Mouse (Mus musculus): ENCODE results near the gene Tnfrsf4.

Tnfrsf4 gene

DNA sequence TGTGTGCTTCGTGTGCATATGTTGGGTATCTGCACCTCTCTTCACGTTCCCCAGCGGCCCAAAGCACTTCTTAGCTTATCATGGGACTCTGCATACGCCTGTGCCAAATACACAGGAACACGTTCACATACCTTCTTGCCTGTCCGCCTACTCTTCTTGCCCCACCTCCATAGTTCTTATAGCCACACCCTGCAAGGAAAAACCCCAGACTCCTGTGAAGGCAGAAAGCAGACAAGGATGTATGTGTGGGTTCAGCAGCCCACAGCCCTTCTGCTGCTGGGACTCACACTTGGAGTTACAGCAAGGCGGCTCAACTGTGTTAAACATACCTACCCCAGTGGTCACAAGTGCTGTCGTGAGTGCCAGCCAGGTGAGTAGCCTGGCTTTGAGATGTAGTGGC, at the start of gene Tnfrsf4:
Gene Tnfrsf4 (plus strand): TSS at position 207 of the 400 bp plus-strand sequence.
- no peak for DNase-seq (ENCODE audit: low spot score)

DNA sequence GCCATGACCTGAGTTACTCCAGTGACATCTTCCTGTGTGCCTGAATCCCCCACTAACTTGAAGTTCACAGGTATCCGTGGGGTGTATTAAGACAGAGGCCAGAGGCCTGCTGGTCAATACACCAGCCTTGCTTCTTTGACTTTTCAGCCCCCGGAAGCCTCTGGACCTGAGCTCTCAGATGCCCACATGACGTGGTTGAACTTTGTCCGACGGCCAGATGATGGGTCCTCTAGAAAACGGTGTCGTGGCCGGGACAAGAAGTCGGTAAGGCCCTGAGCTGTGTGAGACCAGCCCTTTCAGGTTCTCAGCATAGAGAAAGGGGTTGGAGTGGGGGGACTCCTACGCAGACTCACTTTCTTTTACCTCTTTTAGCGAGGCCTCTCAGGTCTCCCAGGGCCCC, 49.2 kb upstream of the Tnfrsf4 start:
- DNase-seq (ENCODE audit: low spot score) = no peak

DNA sequence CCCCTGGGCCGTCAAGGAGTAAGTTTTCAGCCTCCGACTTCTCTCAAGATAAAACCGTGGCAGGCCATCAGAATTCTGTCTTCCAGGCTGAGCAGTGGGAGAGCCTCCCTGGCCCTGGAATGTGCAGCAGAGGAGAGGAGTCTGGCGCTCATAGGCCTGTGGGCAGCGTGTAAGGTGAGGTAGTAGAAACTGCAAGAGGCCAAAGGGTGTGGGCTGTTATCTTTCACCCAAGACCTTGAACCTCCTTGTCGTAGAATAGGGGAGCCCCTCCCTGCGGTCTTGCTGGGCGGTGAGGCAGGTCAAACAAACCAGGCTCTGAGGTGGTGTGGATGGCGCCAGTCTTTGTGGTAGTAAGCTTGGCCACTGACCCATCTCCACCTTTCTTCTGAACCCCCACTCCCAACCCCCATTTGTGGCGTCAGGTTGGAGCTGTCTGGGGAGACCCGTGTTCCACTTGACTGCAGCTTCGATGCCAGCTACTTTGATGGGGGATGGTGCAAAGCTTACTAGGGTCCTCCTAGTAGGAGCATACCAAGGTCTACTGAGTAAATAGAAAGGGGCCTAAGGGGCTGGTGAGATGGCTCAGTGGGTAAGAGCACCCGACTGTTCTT, 44.5 kb upstream of the Tnfrsf4 start:
- no peak for DNase-seq (ENCODE audit: low spot score)

GRCm38 (mm10) chr4:155970286-155970685, 43.4 kb upstream of the Tnfrsf4 start:
- no peak for DNase-seq (ENCODE audit: low spot score)

DNA sequence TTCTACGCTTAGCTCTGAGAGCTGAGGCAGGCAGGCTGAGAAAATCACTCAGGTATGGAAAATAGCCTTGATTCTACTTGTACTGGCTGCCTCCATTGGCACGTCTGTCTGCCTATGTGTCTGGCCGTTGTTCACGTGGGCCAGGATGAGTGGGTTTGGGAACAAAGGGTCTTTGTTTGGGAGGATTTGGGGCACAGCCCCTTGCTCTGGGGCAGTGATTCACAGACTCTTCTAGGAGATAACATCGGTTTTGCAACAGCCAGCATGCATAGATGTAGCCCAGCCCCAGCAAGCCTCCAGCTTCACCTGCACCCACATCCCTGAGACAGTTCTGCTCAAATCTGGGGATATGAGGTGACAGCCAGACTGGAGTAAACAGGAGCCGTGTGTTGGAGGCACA, 41.0 kb upstream of the Tnfrsf4 start:
- DNase-seq (ENCODE audit: low spot score) = no peak

GRCm38 (mm10) chr4:155973239-155973638, 40.4 kb upstream of the Tnfrsf4 start:
- no peak for DNase-seq (ENCODE audit: low spot score)

DNA sequence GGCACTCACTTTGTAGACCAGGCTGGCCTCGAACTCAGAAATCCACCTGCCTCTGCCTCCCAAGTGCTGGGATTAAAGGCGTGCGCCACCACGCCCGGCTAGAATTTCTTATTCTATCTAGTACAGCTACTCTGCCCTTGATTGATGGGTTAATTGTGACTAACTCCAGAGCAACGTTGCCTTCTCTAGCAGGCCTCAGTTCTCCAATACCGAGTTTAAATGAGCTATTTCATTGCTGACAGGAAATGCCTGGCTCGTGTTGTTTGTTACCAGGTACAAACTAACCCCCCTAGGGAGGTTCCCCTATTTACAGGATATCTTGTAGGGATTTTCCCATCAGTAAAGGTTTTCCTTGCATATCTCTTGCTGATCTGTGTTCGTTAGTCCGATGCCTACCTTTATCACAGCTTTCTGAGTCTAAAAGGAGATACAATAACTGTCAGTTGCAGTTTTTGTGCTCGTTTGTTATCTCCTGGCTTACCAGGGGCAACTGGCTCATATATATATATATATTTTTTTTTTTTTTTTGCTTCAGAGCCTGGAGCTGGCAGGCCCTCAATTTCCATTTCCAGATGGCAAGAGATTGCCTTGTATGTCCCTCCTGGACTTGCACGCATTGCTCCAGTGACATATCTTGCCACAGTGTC, 32.1 kb upstream of the Tnfrsf4 start:
- no peak for DNase-seq (ENCODE audit: low spot score)

GRCm38 (mm10) chr4:155983788-155984187, 29.9 kb upstream of the Tnfrsf4 start:
- no peak for DNase-seq (ENCODE audit: low spot score)

DNA sequence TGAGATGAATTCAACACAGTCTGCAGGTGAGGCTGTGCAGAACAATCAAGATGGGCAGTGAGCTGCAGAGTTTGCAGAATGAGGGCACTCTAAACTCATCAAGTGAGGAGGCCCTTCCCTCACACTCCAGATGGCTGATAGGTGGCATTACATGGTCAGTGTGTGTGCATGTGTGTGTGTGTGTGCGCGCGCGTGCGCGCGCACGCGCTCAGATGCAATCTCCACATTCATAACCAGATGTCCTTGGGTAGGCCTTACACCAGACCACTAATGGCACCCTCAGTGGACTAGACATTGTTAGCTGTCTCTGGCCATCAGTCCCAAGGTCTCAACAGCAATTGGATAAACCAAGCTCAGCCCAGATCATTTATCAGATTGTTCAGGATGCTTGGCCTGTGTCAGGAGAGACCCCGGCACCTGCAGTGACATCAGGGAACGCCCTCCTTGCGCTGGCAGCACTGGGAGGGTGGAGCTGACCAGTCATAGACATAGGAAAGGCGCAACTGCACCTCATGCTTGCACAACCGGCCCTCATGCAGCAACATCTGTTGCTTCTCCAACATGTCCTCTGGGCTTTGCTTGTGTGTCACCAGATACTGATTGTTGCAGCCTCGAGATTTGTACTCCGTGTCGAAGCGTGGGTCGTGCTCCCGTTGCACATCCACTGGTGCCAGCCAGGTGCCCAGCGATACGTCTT, 22.3 kb upstream of the Tnfrsf4 start:
- DNase-seq (ENCODE audit: low spot score) = no peak

GRCm38 (mm10) chr4:155991908-155992230, 21.8 kb upstream of the Tnfrsf4 start:
- DNase-seq (ENCODE audit: low spot score) = no peak

- DNase-seq (ENCODE audit: low spot score) = peak; percentile 91
These were observed 21.3 kb upstream of the Tnfrsf4 start, which contains the start of the genes B3galt6 and Sdf4 for GRCm38 (mm10) chr4:155992241-155992905. TSS of gene B3galt6 (minus strand) at chr4:155992649. TSS of gene Sdf4 (plus strand) at chr4:155992872.

DNA sequence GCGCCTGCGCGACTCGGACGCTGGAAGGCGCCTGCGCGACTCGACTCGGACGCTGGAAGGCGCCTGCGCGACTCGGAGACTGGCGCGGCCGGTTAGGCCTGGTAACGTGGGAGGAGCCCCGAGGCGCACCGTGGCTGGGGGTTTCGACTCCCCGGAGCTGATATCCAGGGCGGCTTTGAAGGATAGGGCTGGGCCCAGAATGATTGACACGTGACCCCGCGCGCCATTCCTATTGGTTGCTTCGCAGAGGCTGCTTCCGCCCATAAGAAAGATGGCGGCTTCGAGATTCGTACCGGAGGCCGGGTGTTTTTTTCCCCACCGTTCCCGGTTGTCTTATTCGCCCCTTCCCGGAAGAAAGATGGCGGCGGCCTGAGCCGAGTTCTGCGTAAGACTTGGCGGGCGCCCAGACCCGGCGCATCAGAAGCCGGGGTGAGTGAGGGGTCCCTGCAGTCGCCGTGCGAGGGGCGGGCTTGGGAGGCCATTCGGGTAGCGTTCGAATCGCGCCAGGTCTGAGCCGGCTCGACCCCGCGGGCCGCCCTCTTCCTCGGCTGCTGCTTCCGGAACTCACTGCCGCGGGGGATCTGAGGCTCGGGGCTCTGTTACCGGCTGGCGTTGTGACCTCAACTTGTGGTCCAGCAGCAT, 20.6 kb upstream of the Tnfrsf4 start:
- DNase-seq (ENCODE audit: low spot score) = peak; percentile 97

DNA sequence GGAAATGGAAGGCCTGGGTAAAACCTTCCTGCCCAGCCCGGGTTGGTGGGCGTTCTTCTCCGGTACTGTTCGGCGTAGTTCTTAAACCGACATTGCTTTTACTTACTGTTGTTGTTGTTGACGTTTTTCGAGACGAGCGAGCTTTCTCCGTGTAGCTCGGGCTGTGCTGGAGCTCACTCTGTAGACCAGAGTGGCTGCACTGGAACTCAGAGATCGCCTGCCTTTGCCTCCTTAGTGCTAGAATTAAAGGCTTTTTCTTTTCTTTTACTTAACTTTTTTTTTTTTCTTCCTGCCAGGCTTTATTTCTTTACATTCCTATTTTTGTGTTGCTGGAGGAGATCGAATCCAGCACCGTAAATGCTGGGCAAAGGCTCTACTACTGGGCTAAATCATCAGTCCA, 20.0 kb upstream of the Tnfrsf4 start:
- no peak for DNase-seq (ENCODE audit: low spot score)

- DNase-seq (ENCODE audit: low spot score) = no peak
These were observed 9.5 kb upstream of the Tnfrsf4 start for GRCm38 (mm10) chr4:156004109-156004508.

- no peak for DNase-seq (ENCODE audit: low spot score)
These were observed 5.3 kb upstream of the Tnfrsf4 start for GRCm38 (mm10) chr4:156008369-156008768.

GRCm38 (mm10) chr4:156014436-156014835, 793 bp downstream of the Tnfrsf4 start:
- no peak for DNase-seq (ENCODE audit: low spot score)

DNA sequence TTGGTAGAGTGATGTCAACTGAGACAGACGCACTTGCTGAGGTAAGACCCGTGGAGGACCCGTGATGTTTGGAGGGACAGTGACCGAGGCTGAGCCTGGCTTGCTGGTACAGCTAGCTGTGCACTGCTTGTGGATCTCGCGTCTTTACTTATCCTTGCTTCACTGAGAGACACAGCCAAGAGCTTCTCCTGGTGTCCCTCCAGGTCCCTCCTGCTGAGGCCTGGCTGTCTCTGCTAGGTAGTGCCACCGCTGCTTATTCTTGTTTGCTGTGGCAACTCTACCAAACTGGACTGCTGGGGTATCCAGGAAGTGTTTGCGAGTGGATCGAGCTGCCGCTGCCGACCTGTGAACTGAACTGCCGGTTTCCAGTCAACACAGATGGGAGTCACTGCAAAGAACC, 6.1 kb downstream of the Tnfrsf4 start:
- no peak for DNase-seq (ENCODE audit: low spot score)

- no peak for DNase-seq (ENCODE audit: low spot score)
These were observed 7.7 kb downstream of the Tnfrsf4 start for GRCm38 (mm10) chr4:156021381-156021780.

GRCm38 (mm10) chr4:156021942-156022419, 8.3 kb downstream of the Tnfrsf4 start:
- DNase-seq (ENCODE audit: low spot score) = no peak

GRCm38 (mm10) chr4:156023520-156023919, 9.9 kb downstream of the Tnfrsf4 start:
- DNase-seq (ENCODE audit: low spot score) = no peak

GRCm38 (mm10) chr4:156024184-156024583, 10.5 kb downstream of the Tnfrsf4 start:
- no peak for DNase-seq (ENCODE audit: low spot score)

- peak; percentile 56 for DNase-seq (ENCODE audit: low spot score)
These were observed 12.4 kb downstream of the Tnfrsf4 start, which contains the start of gene Tnfrsf18 for GRCm38 (mm10) chr4:156026013-156026412. TSS of gene Tnfrsf18 (plus strand) at chr4:156026164.

Measured in testis, postnatal 10 days (tissue).